Mouse (Mus musculus) kidney, embryonic 16.5 days (tissue): ENCODE results near the gene Bnipl. TPM values are rescaled to one million over a fixed set of nuclear protein-coding genes. Genes with fewer than 3 reads are reported as not detected.
"Not testable (repeated sequence)": the region's sequence is repeated elsewhere in the genome, so short reads cannot be mapped to it uniquely, and the experiment has no call there.

Experiments used
- ATAC-seq: fragments of 200-750 bp; cut with Nextera tagmentation; 2 replicates; pipeline ENCODE4 v1.8.0; 2017; ENCODE audit warnings: moderate TSS enrichment; ENCODE audit not compliant: low FRiP score, low TSS enrichment
- H3K27ac ChIP-seq: fragments of 300-500 bp; sonication (generic); 2 replicates; pipeline ENCODE4 v1.5.1; 2014; ENCODE audit warnings: low read length
- H3K27me3 ChIP-seq: fragments of 300-500 bp; sonication (generic); 2 replicates; pipeline ENCODE4 v1.6.1; 2014; ENCODE audit warnings: low read length, control low read depth, mixed read lengths; ENCODE audit not compliant: insufficient read depth
- H3K36me3 ChIP-seq: fragments of 300-500 bp; sonication (generic); 2 replicates; pipeline ENCODE4 v1.6.1; 2014; ENCODE audit warnings: low read length, control low read depth, mixed read lengths; ENCODE audit not compliant: insufficient read depth
- H3K4me1 ChIP-seq: fragments of 300-500 bp; sonication (generic); 2 replicates; pipeline ENCODE4 v1.6.1; 2014; ENCODE audit warnings: low read length, control low read depth, mixed read lengths; ENCODE audit not compliant: insufficient read depth
- H3K4me2 ChIP-seq: fragments of 300-500 bp; sonication (generic); replicated peaks from 2 replicates; pipeline ENCODE4 v1.6.1; 2014; ENCODE audit warnings: low read depth, low read length
- H3K4me3 ChIP-seq: fragments of 300-500 bp; sonication (generic); 2 replicates; pipeline ENCODE4 v1.5.1; 2014; ENCODE audit warnings: mild to moderate bottlenecking, low read length
- H3K9ac ChIP-seq: fragments of 300-500 bp; sonication (generic); replicated peaks from 2 replicates; pipeline ENCODE4 v1.6.1; 2014; ENCODE audit warnings: low read length
- H3K9me3 ChIP-seq: fragments of 300-500 bp; sonication (generic); 2 replicates; pipeline ENCODE4 v1.6.1; 2016; ENCODE audit warnings: low read length, control low read depth
- WGBS: fragments of 180-500 bp; shearing (Covaris S2); extraction: QIAGEN DNeasy Blood & Tissue Kit; methylation state at CpG from one replicate; pipeline ENCODE4 v1.1.7; 2014; 5-methylcytosine and 5-hydroxymethylcytosine counted together
- polyA plus RNA-seq: library from polyadenylated mRNA; unstranded; fragments of >200 nt; fragmentation: Nextera tagmentation; extraction: Ambion mirVana; gene quantifications from 2 replicates; pipeline ENCODE4 v1.2.1, GENCODE M21; 2015

Bnipl gene
- polyA plus RNA-seq, 1 experiment from 2014 or later, result 0.41 TPM

DNA sequence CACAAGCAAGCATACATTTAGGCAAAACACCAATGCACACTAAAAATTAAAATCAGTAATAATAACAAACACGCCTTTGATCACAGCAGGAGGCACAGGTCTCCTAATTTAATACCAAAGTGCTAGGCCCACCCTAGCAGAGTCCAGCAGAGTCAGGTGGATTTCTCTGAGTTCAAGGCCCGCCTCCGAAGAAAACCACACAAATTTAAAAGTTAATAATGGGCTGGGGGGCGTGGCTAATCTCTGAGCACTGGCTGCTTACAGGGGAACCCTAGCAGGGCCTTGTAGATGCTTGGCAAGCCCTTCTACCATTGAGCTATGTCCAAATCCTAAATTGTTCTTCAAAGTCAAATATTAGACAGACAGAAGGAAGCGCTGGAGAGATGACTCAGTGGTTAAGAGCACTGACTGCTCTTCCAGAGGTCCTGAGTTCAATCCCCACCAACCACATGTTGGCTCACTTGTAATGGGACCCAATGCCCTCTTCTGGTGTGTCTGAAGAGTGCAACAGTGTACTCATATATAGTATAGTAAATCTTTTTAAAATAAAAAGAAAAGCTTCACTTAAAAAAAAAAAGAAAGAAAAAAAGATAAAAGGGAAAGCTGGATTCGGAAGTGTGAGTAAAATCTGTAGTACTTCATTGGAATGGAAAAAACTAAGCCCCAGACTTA is 32.4 kb downstream of the Bnipl start:
- peak overlapping the region; percentile 87 for H3K4me3 ChIP-seq
- no peaks in the 10 kb centered on the region for H3K9me3 ChIP-seq
- peak overlapping the region; percentile 100 for H3K27ac ChIP-seq
- no peaks in the 10 kb centered on the region for H3K27me3 ChIP-seq
- no peak for ATAC-seq
- peak overlapping the region; percentile 99 for H3K9ac ChIP-seq
- WGBS, result 82% methylated on average over 6 of the region's 6 CpGs
- peaks cover 14% of the 10 kb centered on the region for H3K4me1 ChIP-seq
- peaks cover 43% of the 10 kb centered on the region for H3K36me3 ChIP-seq
- H3K4me2 ChIP-seq, result peak overlapping the region; percentile 77

DNA sequence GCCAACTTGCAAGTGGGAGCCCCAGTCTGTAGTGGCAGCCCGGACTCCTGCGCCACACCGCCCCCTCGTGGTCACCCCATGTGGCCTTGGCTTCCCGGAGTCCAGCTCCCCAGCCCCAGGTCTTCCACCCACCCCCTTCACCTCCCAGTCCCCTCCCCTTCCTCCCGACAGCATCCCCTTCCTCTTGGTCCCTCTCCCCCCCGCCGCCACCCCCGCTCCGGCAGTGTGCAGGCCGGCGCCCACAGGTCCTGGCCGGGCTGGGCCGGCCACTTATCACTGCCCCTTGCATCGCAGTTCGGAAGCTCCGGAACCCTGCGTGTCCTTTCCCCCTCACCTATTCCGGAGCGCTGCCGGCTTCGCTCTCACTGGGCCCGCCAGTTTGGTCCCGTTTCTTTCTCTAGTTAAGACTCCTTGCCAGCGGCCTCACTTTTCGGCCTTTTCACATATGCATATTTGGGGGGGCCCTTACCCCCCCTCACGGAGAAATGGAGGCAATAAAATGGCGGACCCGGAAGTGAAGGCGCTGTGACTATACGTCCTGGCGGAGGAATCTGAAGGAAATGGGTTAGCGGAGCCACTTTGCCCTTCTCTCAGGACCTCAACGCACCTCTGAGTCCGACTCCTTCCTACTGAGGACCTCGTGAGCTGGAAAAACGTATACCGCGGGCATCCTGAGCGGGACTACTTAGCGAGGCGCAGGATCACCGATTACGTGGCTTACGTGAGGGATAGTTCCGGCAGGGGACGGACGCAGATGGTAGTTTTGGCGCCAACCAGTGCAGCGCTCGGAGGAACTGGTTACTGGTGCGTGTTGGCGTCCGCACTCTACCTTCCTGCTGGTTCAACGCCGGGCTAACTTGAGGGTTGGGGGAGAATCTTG is 33.5 kb downstream of the Bnipl start, which contains the start of gene Gabpb2:
TSS of gene Gabpb2 (minus strand) at position 662 of the 880 bp plus-strand sequence.
- WGBS, result under 1% methylated on average over 54 of the region's 56 CpGs
- ATAC-seq, result peak; percentile 96

DNA sequence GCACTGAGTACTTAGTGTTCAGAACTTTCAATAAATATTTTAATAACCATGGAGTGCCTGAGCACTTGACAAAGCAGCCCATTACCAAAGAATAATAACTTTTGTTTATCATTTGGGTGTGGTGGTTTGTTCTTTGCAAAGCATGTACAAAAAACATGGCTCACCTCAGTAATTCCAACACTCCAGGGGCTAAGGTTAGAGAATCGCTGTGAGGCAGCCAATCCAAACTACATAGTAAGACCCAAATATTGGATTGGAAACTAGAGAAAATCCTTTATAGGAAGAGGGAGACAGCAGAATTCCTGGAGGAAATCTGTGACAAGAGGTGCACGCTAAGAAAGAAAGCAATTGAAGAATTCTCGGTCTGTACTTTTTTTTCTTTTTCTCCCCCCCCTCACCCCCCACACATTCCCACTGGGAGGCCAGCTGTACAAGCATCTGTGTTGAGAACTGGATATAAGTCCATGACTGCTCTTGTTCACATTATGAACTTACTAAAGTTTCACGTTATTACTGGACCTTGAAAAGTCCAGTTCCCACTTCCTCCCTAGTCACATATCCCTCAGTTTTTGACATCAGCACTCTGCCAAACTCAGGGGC is 34.2 kb downstream of the Bnipl start:
- Histone ChIP-seq H3K27ac (peak overlapping the region; percentile 100), H3K9ac (peak overlapping the region; percentile 99), H3K27me3 (no peaks in the 10 kb centered on the region), H3K4me1 (peaks cover 14% of the 10 kb centered on the region), H3K4me3 (peak overlapping the region; percentile 87), H3K4me2 (peak overlapping the region; percentile 77), H3K36me3 (peaks cover 31% of the 10 kb centered on the region), H3K9me3 (no peaks in the 10 kb centered on the region)
- peak; percentile 62 for ATAC-seq
- WGBS, result 16% methylated on average over 4 of the region's 4 CpGs

More for the DNA sequence above, 33.5 kb downstream of the Bnipl start, which contains the start of gene Gabpb2:
- H3K4me1 ChIP-seq, result peaks cover 14% of the 10 kb centered on the region
- peak within 1 kb of the TSS; percentile 77 for H3K4me2 ChIP-seq
- H3K27me3 ChIP-seq, result no peaks in the 10 kb centered on the region
- peak within 1 kb of the TSS; percentile 87 for H3K4me3 ChIP-seq
- peak within 1 kb of the TSS; percentile 99 for H3K9ac ChIP-seq
- peaks cover 36% of the 10 kb centered on the region for H3K36me3 ChIP-seq
- H3K9me3 ChIP-seq, result no peaks in the 10 kb centered on the region
- H3K27ac ChIP-seq, result peak within 1 kb of the TSS; percentile 100

DNA sequence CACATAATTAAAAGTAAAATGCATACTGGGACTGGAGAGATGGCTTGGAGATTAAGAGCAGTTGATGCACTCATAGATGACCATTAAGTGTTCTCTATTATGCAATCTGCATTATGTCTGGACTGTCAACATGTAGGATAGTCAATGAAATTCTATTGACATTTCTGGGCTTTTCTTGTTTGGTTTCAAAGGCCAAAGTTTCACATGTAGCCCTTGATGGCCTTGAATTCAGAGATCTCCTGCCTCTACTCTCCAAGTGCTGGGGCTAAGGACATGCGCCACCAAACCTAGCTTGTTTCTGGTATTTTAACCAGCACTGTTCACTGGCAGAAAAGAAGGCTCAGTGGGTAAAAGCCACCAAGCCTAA is 37.4 kb downstream of the Bnipl start:
- no peak overlapping the region for H3K27ac ChIP-seq
- WGBS, result 96% methylated on average over 1 of the region's 1 CpGs
- no peaks in the 10 kb centered on the region for H3K9me3 ChIP-seq
- H3K4me2 ChIP-seq, result no peak overlapping the region
- peaks cover 13% of the 10 kb centered on the region for H3K4me1 ChIP-seq
- peaks cover 11% of the 10 kb centered on the region for H3K36me3 ChIP-seq
- ATAC-seq, result no peak
- H3K4me3 ChIP-seq, result no peak overlapping the region
- H3K9ac ChIP-seq, result no peak overlapping the region
- no peaks in the 10 kb centered on the region for H3K27me3 ChIP-seq

DNA sequence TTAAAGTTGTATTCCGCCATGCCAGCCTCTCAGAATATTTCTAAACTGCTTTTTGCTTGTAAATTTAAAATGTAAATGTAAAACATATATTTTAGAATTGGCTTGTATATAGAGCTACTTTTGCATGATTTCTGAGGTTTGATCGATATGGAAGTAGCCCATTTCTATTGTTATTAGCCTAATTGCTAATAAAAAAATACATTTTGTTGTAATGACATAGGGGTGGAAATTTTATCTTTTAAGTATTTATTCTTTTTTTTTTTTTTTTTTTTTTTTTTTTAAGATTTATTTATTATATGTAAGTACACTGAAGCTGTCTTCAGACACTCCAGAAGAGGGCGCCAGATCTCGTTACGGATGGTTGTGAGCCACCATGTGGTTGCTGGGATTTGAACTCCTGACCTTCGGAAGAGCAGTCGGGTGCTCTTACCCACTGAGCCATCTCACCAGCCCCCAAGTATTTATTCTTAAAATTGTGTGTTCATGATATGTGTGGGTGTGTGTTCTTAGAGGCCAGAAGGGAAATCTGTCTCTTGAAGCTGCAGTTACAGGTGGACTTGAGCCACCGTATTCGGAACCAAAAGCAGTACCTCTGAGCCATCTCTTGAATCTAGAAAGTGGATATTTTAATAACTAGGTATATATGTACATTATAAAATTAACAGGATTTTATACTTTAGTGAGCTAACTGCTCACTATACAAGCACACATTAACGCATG is 37.9 kb downstream of the Bnipl start:
- H3K4me2 ChIP-seq, H3K9me3 ChIP-seq, H3K9ac ChIP-seq, H3K4me3 ChIP-seq, ATAC-seq, H3K27ac ChIP-seq, H3K4me1 ChIP-seq, H3K27me3 ChIP-seq: not testable (repeated sequence)
- WGBS, result 93% methylated on average over 7 of the region's 10 CpGs
- peaks cover 11% of the 10 kb centered on the region for H3K36me3 ChIP-seq

DNA sequence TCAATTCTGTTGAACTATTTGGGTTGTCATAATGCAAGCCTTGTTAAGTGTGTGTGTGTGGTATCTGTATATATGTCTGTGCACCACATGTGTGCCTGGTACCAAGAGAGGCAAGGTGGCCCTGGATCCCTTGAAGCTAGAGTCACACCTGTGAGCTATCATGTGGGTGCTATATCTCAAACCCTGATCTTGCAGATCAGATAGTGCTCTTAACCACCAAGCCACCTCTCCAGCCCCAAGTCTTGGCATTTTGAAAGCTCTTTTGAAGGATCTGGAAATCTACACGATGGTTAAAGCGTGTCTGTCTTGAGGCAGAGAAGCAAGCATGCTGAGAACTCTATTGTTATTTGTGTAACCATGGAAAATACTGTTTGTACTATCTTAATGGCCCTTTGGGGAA is 40.4 kb downstream of the Bnipl start:
- H3K27ac ChIP-seq, result no peak overlapping the region
- ATAC-seq, result no peak
- no peak overlapping the region for H3K4me3 ChIP-seq
- H3K27me3 ChIP-seq, result no peaks in the 10 kb centered on the region
- H3K9me3 ChIP-seq, result no peaks in the 10 kb centered on the region
- no peak overlapping the region for H3K4me2 ChIP-seq
- H3K36me3 ChIP-seq, result peaks cover 20% of the 10 kb centered on the region
- H3K4me1 ChIP-seq, result no peaks in the 10 kb centered on the region
- WGBS, result 97% methylated on average over 2 of the region's 2 CpGs
- H3K9ac ChIP-seq, result no peak overlapping the region

DNA sequence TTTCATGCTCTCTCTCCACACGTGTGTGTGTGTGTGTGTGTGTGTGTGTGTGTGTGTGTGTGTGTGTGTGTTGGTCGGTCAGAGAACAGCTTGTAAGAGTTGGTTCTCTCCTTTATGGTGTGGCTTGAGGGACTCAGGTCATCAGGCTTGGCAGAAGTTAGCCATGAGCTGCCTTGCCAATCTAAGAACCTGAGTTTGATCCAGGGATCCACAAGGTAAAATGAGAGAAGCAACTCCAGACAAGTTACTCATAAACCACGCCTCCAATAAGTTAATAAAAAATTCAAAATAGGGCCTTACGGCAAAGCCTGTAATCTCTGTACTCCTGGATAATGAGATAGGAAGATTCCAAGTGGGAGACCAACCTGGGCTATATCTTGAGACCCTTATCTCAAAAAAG is 42.7 kb downstream of the Bnipl start:
- no peaks in the 10 kb centered on the region for H3K9me3 ChIP-seq
- H3K9ac ChIP-seq, result no peak overlapping the region
- H3K4me1 ChIP-seq, result no peaks in the 10 kb centered on the region
- H3K27me3 ChIP-seq, result no peaks in the 10 kb centered on the region
- no peak overlapping the region for H3K4me2 ChIP-seq
- H3K36me3 ChIP-seq, result peaks cover 26% of the 10 kb centered on the region
- no peak overlapping the region for H3K4me3 ChIP-seq
- no peak for ATAC-seq
- WGBS, result 93% methylated on average over 4 of the region's 4 CpGs
- no peak overlapping the region for H3K27ac ChIP-seq

DNA sequence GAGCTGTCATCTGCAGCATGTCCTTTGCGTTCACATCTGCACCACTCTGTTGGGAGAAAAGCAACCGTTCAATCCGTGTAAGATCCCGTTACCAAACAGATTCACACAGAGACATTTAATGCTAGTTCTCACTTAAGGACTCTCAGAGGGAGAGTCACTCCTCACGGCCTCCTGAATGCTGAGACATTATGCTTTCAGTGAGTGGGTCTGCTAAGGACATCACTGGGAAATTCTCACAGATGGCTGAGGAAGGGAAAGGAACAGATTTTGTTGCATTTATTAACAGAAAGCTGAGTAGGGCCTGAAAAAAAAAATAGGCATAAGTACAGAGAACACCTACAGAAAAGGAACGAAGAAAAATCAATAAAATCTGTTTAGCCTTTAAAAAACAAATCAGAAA is 47.1 kb downstream of the Bnipl start:
- 88% methylated on average over 6 of the region's 6 CpGs for WGBS
- no peaks in the 10 kb centered on the region for H3K9me3 ChIP-seq
- no peak overlapping the region for H3K9ac ChIP-seq
- no peak for ATAC-seq
- no peaks in the 10 kb centered on the region for H3K4me1 ChIP-seq
- peaks cover 50% of the 10 kb centered on the region for H3K36me3 ChIP-seq
- H3K4me3 ChIP-seq, result no peak overlapping the region
- H3K4me2 ChIP-seq, result no peak overlapping the region
- no peaks in the 10 kb centered on the region for H3K27me3 ChIP-seq
- no peak overlapping the region for H3K27ac ChIP-seq

DNA sequence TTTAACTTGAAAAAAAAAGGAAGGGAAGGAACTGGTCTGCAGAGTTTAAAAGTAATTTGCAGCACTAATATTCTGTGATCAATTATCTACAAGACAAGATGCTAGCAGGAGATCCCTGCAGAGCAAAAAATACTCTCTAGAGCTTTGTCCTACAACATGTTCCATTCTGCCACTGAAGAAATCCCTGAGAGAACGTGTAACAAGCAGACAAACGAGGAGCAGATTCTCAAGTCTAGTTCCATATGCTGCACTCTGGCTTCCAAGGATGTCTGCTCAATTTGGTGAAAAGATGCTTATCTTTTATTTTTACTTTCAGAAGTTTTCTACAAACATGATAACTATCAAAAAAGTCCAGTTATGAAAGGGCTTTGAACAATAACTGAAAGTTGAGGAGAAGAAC is 50.4 kb downstream of the Bnipl start:
- Histone ChIP-seq H3K4me2 (no peak overlapping the region), H3K27me3 (no peaks in the 10 kb centered on the region), H3K27ac (peak overlapping the region; percentile 83), H3K4me1 (no peaks in the 10 kb centered on the region), H3K36me3 (peaks cover 64% of the 10 kb centered on the region), H3K9me3 (no peaks in the 10 kb centered on the region), H3K9ac (no peak overlapping the region), H3K4me3 (no peak overlapping the region)
- ATAC-seq, result no peak
- WGBS, result 71% methylated on average over 2 of the region's 2 CpGs
